Mouse (Mus musculus) adrenal gland, adult 18-20 months (tissue): ENCODE results near the gene Col25a1. TPM values are rescaled to one million over a fixed set of nuclear protein-coding genes. Genes with fewer than 3 reads are reported as not detected.
A peak's percentile ranks its signal among the peaks of the same experiment; 100 is the strongest.

Experiments
- DNase-seq, 2 experiments: peaks; one replicate each; pipeline ENCODE4 v3.0.0; 2021 to 2022; ENCODE audit warnings: low spot score in 2 of 2
- total RNA-seq, 2 experiments: library from RNA; stranded (reverse); gene quantifications; 1 replicate in 1 of 2; 2 replicates in 1 of 2; pipeline ENCODE4 v1.2.3; 2021

The Col25a1 gene
- total RNA-seq, 2 experiments from 2014 or later = 1.5 to 5.6 TPM

GRCm38 (mm10) chr3:130241924-130242323 is 110.6 kb downstream of the Col25a1 start:
- DNase-seq = no peak

GRCm38 (mm10) chr3:130242647-130243296 is 111.5 kb downstream of the Col25a1 start:
- DNase-seq = no peak

- no peak for DNase-seq
Observed at GRCm38 (mm10) chr3:130252355-130252754, 121.1 kb downstream of the Col25a1 start.

- DNase-seq = no peak
Observed at GRCm38 (mm10) chr3:130256059-130256458, 124.8 kb downstream of the Col25a1 start.

GRCm38 (mm10) chr3:130256610-130257009 is 125.3 kb downstream of the Col25a1 start:
- no peak for DNase-seq

GRCm38 (mm10) chr3:130259670-130260069 is 128.4 kb downstream of the Col25a1 start:
- DNase-seq = no peak

GRCm38 (mm10) chr3:130260316-130260715 is 129.0 kb downstream of the Col25a1 start:
- DNase-seq = no peak

GRCm38 (mm10) chr3:130265104-130265503 is 133.8 kb downstream of the Col25a1 start:
- DNase-seq = no peak

GRCm38 (mm10) chr3:130270509-130270908 is 139.2 kb downstream of the Col25a1 start:
- DNase-seq = no peak

GRCm38 (mm10) chr3:130273949-130274348 is 142.6 kb downstream of the Col25a1 start:
- DNase-seq = no peak

GRCm38 (mm10) chr3:130278298-130279050 is 147.2 kb downstream of the Col25a1 start:
- no peak for DNase-seq

GRCm38 (mm10) chr3:130283011-130283760 is 151.9 kb downstream of the Col25a1 start:
- no peak for DNase-seq

- no peak for DNase-seq
Observed at GRCm38 (mm10) chr3:130288102-130288501, 156.8 kb downstream of the Col25a1 start.

GRCm38 (mm10) chr3:130288756-130289155 is 157.5 kb downstream of the Col25a1 start:
- no peak for DNase-seq

GRCm38 (mm10) chr3:130289220-130289619 is 157.9 kb downstream of the Col25a1 start:
- DNase-seq = no peak

GRCm38 (mm10) chr3:130290175-130290574 is 158.9 kb downstream of the Col25a1 start:
- DNase-seq = no peak

- DNase-seq = no peak
Observed at GRCm38 (mm10) chr3:130290672-130291071, 159.4 kb downstream of the Col25a1 start.

GRCm38 (mm10) chr3:130291926-130292325 is 160.6 kb downstream of the Col25a1 start:
- DNase-seq = peak in 1 of 2 experiments; percentile 37

- DNase-seq = no peak
Observed at GRCm38 (mm10) chr3:130300530-130300929, 169.2 kb downstream of the Col25a1 start.

- no peak for DNase-seq
Observed at GRCm38 (mm10) chr3:130303597-130303996, 172.3 kb downstream of the Col25a1 start.

GRCm38 (mm10) chr3:130304827-130305226 is 173.5 kb downstream of the Col25a1 start:
- DNase-seq = no peak

- DNase-seq = no peak
Observed at GRCm38 (mm10) chr3:130305686-130306085, 174.4 kb downstream of the Col25a1 start.
